Mouse (Mus musculus): ENCODE results near the gene Scgb1b27.
"Not testable (repeated sequence)": the region's sequence is repeated elsewhere in the genome, so short reads cannot be mapped to it uniquely, and the experiment has no call there.

Gene Scgb1b27

DNA sequence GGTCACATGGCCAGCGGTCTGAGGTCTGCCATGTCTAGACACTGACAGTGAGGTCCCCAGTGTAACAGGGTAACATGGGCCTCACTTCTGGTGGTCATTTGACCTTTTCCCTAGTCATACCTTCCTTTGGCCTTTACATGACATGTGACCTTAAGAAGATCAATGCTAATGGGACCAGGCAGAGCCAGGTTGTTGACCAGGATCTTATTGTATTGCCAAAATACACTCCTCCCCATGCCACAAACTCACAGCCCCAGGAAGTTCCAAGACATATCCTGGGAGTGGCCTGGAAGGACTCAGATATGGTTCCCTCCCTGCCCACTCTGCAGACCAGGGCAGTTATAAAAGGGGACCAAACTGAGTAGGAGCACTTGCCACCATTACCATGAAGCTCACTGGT is at the start of gene Scgb1b27:
Scgb1b27 (plus strand) TSS at position 301 of the 400 bp plus-strand sequence.
- DNase-seq (ENCODE audit: low spot score in 2 of 2), result not testable (repeated sequence)

DNA sequence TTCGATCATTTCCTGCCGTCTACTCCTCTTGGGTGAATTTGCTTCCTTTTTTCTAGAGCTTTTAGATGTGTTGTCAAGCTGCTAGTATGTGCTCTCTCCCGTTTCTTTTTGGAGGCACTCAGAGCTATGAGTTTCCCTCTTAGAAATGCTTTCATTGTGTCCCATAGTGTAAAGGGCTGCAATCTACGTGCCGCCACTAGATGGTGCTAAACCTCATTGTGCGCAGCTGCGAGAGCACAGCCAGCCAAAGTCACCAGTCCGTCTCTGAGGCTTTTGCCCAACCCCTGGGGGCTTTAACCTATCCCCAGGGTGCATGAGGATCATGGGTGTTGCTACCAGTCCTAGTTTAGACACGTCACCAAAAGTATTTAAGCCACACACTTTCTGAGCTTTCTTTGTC is 39.0 kb upstream of the Scgb1b27 start:
- peak in 1 of 2 experiments; percentile 9 for DNase-seq (ENCODE audit: low spot score in 2 of 2)

DNA sequence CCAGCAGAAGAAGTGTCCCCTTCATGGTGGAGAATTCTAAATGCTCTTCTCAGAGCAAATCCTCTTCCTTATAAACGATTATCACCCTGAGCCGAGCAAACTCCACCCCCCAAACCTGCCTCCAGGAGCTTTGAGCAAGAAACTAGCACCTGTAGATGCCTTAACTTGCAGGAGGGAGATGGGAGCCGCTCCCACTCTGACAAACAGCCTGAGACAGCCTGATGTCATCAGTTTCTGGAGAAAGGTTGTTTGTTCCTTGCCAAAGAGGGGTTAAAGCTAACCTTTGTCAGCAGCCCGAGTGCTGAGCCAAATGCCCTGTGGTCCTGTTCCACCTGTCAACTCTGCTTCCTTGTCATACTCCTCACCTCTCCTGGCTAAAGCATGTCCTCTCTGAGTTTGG is 7.4 kb upstream of the Scgb1b27 start, which contains the start of gene Scgb2b27:
Scgb2b27 (minus strand) TSS at position 101 of the 400 bp plus-strand sequence.
- DNase-seq (ENCODE audit: low spot score in 2 of 2), result no peak

DNA sequence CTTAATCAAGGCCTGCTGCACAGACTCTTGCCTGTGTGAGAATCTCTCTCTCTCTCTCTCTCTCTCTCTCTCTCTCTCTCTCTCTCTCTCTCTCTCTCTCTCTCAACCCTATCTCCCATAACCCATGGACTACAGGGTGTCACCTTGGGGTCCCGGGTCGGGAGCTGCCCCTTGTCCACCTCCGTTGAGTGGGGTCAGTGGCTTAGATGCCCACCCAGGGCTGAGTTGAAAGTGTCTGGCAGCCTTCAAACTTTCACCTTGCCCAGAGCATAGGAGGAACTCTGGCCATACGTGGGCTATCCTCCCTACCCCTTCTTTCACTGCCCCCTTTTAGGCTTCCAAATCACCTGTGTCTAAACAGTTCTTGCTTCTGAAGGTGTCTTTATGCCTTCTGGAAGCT is 4.4 kb downstream of the Scgb1b27 start:
- no peak for DNase-seq (ENCODE audit: low spot score in 2 of 2)

DNA sequence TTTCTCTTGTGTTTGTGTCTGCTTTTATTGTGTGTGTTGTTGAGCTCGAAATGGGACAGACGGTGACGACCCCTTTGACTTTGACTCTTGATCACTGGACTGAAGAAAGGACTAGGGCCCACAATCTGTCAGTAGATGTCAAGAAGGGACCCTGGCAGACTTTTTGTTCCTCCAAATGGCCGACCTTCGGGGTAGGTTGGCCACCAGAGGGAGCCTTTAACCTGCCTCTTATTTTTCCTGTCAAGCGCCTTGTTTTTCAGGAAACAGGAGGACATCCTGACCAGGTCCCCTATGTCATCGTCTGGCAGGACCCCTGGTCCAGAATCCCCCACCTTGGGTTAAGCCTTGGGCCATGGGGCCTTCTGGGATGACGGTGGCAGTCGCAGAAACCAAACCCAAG is 5.9 kb downstream of the Scgb1b27 start:
- not testable (repeated sequence) for DNase-seq (ENCODE audit: low spot score in 2 of 2)

DNA sequence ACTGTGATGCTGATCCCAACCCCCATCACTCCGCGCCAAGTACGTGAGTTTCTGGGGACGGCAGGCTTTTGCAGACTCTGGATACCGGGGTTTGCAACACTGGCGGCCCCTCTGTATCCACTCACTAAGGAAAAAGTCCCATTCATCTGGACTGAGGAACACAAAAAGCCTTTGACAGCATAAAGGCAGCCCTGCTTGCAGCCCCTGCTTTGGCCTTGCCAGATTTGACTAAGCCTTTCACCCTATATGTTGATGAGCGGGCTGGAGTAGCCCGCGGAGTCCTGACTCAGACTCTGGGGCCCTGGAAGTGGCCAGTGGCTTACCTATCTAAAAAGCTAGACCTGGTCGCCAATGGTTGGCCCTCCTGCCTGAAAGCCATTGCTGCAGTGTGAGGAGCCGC is 8.7 kb downstream of the Scgb1b27 start:
- no peak for DNase-seq (ENCODE audit: low spot score in 2 of 2)

DNA sequence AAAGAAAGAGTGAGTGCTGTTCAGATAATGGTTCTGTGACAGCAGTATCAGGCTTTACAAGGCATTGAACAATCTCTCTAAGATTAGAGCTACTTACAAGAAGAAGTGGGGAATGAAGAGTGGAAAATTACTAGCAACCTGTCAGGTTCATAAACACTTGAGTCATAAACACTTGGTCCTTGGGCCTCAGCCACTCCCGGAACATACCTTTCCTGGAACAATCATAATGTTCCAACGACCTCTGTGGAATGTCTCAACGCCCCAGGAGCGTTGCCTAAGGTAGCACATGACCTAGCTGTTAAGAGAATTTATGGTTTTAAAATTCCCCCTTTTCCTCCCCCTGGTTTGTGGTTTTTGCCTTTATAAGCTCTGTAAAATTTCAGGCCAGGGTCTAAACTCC is 13.3 kb downstream of the Scgb1b27 start:
- not testable (repeated sequence) for DNase-seq (ENCODE audit: low spot score in 2 of 2)

DNA sequence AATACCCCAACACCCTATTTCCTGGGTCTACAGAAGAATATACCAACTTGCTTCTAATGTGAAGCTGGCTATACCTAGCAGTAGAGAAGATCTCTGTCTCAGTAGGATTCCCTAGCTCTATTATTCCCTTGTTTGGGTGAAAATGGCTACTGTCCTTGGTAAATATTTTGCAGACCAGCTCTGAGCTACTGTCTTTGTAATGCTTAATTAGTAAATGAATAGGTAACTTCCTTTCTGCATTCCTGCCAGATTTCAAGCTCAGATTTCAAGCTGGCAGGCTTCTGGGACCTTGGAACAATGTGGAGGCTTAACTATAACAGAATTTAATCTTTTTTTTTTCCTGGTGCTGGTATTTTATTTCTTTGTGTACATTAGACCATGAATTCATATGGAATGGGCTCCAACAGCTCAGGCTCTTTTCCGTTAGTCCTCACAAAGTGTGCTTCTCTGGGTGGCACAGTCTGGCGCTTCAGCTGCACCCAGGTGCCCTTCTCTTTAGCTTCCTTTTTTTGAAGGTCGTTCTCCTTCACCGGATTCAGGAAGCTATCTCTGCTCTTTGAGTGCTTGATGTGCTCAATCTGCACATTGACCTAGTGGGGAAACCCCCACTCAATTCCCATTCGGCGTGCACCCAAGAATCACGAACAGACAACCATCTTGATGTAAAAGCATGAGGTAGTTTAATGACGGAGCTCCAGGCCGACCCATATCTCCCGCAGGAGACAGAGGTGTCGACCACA is 15.0 kb downstream of the Scgb1b27 start:
- DNase-seq (ENCODE audit: low spot score in 2 of 2), result not testable (repeated sequence)

DNA sequence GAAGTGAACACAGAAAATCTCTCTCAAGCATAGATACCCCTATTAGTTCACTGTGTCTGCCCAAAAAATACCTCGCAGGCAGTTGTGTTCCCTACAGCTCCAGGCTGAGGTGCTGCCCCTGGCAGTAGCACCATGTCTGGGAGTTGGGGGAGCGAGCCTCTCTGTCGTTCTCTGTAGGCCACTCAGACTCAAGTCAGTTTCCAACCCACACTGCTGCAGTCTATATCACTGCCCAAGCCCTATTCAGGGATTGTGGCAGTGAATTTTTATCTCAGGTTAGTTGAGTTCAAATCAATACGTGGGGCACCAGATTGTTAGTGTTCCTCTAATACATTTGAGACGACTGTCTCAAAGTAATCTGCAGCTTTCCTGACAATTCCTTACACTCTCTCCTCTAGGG is 46.8 kb downstream of the Scgb1b27 start:
- not testable (repeated sequence) for DNase-seq (ENCODE audit: low spot score in 2 of 2)

Data from urinary bladder, postnatal 36 days (tissue).